Mouse (Mus musculus) brain, embryonic 14.5 days (tissue): ENCODE data around the gene 3110082I17Rik.

ENCODE experiments used
- CTCF ChIP-seq: fragments of 200-500 bp; IDR thresholded peaks from 2 replicates; pipeline ENCODE4 v1.5.1; 2012; ENCODE audit warnings: inconsistent platforms, mild to moderate bottlenecking, moderate library complexity, borderline replicate concordance; ENCODE audit not compliant: insufficient read depth, insufficient read length; ENCODE audit errors: extremely low read depth
- POLR2A ChIP-seq: fragments of 200-500 bp; IDR thresholded peaks from 2 replicates; pipeline ENCODE4 v1.6.1; 2012; ENCODE audit warnings: mild to moderate bottlenecking, inconsistent platforms, borderline replicate concordance; ENCODE audit not compliant: poor library complexity, insufficient read depth, insufficient read length, severe bottlenecking; ENCODE audit errors: extremely low read depth

DNA sequence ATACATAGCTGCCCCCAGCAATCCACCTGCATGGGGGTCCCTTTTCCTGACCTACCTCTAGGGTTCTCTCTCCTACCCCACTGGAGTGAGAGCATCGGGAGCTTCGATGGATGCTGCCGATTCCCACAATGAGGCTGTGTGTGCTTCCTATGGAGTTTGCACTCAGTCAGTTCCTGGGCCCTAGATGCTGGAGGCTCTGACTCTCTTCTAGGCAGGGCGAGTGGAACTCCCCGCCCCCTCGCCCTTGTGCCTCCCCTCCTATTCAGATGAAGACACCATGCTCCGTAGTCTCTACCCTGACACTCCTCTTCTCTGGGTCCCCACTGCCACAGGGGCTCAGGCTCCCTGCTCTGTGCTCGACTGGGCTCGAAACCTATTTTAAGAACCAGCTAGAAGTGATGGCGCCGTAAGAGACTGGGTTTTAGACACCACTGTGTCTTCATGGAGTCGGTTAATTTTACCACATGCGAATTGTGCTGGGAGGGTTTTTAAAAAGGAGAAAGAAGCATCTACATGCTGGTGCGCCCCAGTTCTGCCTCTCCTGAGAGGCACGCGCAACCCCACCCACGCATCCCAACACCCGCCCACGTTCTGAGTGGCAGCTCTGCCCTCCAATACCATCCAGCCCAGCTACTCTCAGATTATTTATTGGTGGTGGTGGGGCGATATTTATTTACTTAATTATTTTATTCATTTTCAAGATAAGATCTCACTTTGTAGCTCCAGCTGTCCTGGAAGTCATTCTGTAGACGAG is 142.4 kb downstream of the 3110082I17Rik start:
- TF ChIP-seq CTCF (no peak), POLR2A (no peak)
